Mouse (Mus musculus) thymus, adult 2 months (tissue): ENCODE results near the gene Rmdn2. TPM values are rescaled to one million over a fixed set of nuclear protein-coding genes. Genes with fewer than 3 reads are reported as not detected.

ENCODE experiments used
- DNase-seq: peaks from one replicate; pipeline ENCODE4 v3.0.0; 2021
- H3K27ac ChIP-seq: fragments of 200-500 bp; 2 replicates; pipeline ENCODE4 v1.5.1; 2012; ENCODE audit warnings: low read length, control low read depth; ENCODE audit not compliant: control insufficient read depth, insufficient read depth
- H3K27me3 ChIP-seq: fragments of 200-500 bp; 2 replicates; pipeline ENCODE4 v1.6.1; 2012; ENCODE audit warnings: mild to moderate bottlenecking, low read length, moderate library complexity, mixed read lengths; ENCODE audit not compliant: control insufficient read depth, insufficient read depth
- H3K36me3 ChIP-seq: fragments of 200-500 bp; 2 replicates; pipeline ENCODE4 v1.6.1; 2012; ENCODE audit warnings: mild to moderate bottlenecking, low read length, moderate library complexity; ENCODE audit not compliant: control insufficient read depth, insufficient read depth
- H3K4me1 ChIP-seq: fragments of 200-500 bp; replicated peaks from 2 replicates; pipeline ENCODE4 v1.6.1; 2012; ENCODE audit warnings: low read length; ENCODE audit not compliant: control insufficient read depth, insufficient read depth
- H3K4me3 ChIP-seq: fragments of 200-500 bp; 2 replicates; pipeline ENCODE4 v1.5.1; 2012; ENCODE audit warnings: mild to moderate bottlenecking, low read length, control low read depth, moderate library complexity; ENCODE audit not compliant: control insufficient read depth, insufficient read depth
- CTCF ChIP-seq: fragments of 200-500 bp; IDR thresholded peaks from 2 replicates; pipeline ENCODE4 v1.5.1; 2012; ENCODE audit warnings: mild to moderate bottlenecking, control low read depth, low read length, moderate library complexity, borderline replicate concordance; ENCODE audit not compliant: control insufficient read depth, poor library complexity, insufficient read depth; ENCODE audit errors: extremely low read depth
- POLR2A ChIP-seq: fragments of 200-500 bp; IDR thresholded peaks from 2 replicates; pipeline ENCODE4 v1.6.1; 2012; ENCODE audit warnings: mild to moderate bottlenecking, low read length, control low read depth, moderate library complexity; ENCODE audit not compliant: control insufficient read depth, poor library complexity, insufficient read depth; ENCODE audit errors: extremely low read depth
- WGBS: fragments of 180-500 bp; shearing (Covaris S2); methylation state at CpG from one replicate; pipeline ENCODE4 v1.1.7; 2018; 5-methylcytosine and 5-hydroxymethylcytosine counted together
- polyA plus RNA-seq: library from polyadenylated mRNA; depleted of rRNA; stranded (reverse); fragments of >200 nt; gene quantifications from 2 replicates; pipeline ENCODE4 v1.2.3, GENCODE M21; 2012

Rmdn2 gene
- polyA plus RNA-seq, 1 experiment, result 0.97 TPM

GRCm38 (mm10) chr17:79583466-79583865 is 28.2 kb upstream of the Rmdn2 start:
- WGBS, result 41% methylated on average over 4 of the region's 4 CpGs

GRCm38 (mm10) chr17:79584246-79584800 is 27.3 kb upstream of the Rmdn2 start:
- Histone ChIP-seq H3K27ac (no peak overlapping the region), H3K36me3 (no peaks in the 10 kb centered on the region), H3K4me3 (no peak overlapping the region), H3K4me1 (no peaks in the 10 kb centered on the region), H3K27me3 (no peaks in the 10 kb centered on the region)
- TF ChIP-seq POLR2A (no peak), CTCF (no peak)
- WGBS, result 18% methylated on average over 6 of the region's 6 CpGs
- no peak for DNase-seq

More at GRCm38 (mm10) chr17:79583466-79583865, 28.2 kb upstream of the Rmdn2 start:
- Histone ChIP-seq H3K27ac (no peak overlapping the region), H3K4me3 (no peak overlapping the region), H3K36me3 (no peaks in the 10 kb centered on the region), H3K27me3 (no peaks in the 10 kb centered on the region), H3K4me1 (no peaks in the 10 kb centered on the region)
- TF ChIP-seq CTCF (no peak), POLR2A (no peak)
- DNase-seq, result no peak

GRCm38 (mm10) chr17:79589913-79590312 is 21.8 kb upstream of the Rmdn2 start:
- no peak for TF ChIP-seq CTCF
- TF ChIP-seq POLR2A, result no peak
- Histone ChIP-seq H3K4me1 (no peaks in the 10 kb centered on the region), H3K36me3 (no peaks in the 10 kb centered on the region), H3K27ac (no peak overlapping the region), H3K4me3 (no peak overlapping the region), H3K27me3 (no peaks in the 10 kb centered on the region)
- no peak for DNase-seq
- WGBS, result 90% methylated on average over 1 of the region's 1 CpGs

- Histone ChIP-seq H3K4me3 (no peak overlapping the region), H3K4me1 (no peaks in the 10 kb centered on the region), H3K27ac (no peak overlapping the region), H3K36me3 (no peaks in the 10 kb centered on the region), H3K27me3 (no peaks in the 10 kb centered on the region)
- no peak for DNase-seq
- TF ChIP-seq CTCF (no peak), POLR2A (no peak)
- WGBS, result 87% methylated on average over 4 of the region's 4 CpGs
Measured at GRCm38 (mm10) chr17:79595996-79596395, 15.7 kb upstream of the Rmdn2 start.

- WGBS, result 59% methylated on average over 2 of the region's 2 CpGs
- no peak overlapping the region for H3K27ac ChIP-seq
- no peak overlapping the region for H3K4me3 ChIP-seq
- no peak for DNase-seq
- H3K36me3 ChIP-seq, result no peaks in the 10 kb centered on the region
- H3K4me1 ChIP-seq, result peaks cover 2% of the 10 kb centered on the region; the same call in 1 of the 2 replicates
- TF ChIP-seq POLR2A (no peak), CTCF (no peak)
- no peaks in the 10 kb centered on the region for H3K27me3 ChIP-seq
Measured at GRCm38 (mm10) chr17:79598151-79598550, 13.5 kb upstream of the Rmdn2 start.

- no peak for DNase-seq
- Histone ChIP-seq H3K27me3 (no peaks in the 10 kb centered on the region), H3K36me3 (no peaks in the 10 kb centered on the region), H3K4me1 (peaks cover 2% of the 10 kb centered on the region), H3K4me3 (no peak overlapping the region), H3K27ac (no peak overlapping the region)
- TF ChIP-seq CTCF (no peak), POLR2A (no peak)
- 87% methylated on average over 8 of the region's 8 CpGs for WGBS
Measured at GRCm38 (mm10) chr17:79598596-79599577, 12.8 kb upstream of the Rmdn2 start.
